Mouse (Mus musculus) c-Kit-positive CD71-positive TER-119-positive erythroid progenitor cells, embryonic 14.5 days (primary cell): ENCODE measurements around the gene Nthl1.
"Not testable (repeated sequence)": the region's sequence is repeated elsewhere in the genome, so short reads cannot be mapped to it uniquely, and the experiment has no call there.

ENCODE experiments used
- DNase-seq: peaks from one replicate; pipeline ENCODE4 v3.0.0-alpha.2; 2013; ENCODE audit warnings: low spot score

Gene Nthl1

DNA sequence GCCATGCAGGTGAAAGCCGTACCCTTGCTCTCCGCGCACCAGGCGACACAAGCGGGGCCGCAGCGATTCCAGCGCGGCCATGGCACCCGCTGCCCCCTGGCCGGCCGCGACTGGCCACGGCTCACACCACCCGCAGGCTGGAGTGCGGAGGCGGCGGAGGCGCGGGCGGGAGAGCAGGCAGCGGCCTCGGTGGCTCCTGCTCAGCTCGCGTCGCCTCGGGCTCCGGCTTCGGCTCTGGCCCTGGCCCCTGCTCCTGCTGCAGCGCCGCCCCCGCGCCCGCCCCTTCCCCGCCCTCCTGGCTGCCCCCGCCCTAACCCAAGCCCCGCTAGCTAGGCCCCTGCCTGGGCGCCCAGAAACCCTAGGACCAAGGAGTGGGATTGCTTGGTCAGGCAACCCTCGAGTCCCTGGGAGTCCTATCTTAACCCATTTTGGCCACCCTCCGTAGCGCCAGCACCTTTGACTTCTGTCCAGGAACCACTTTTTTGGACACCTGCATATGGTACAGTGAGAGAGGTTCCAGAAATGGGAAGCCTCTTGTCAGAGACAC lies 17.7 kb downstream of the Nthl1 start, which contains the start of gene Slc9a3r2:
Slc9a3r2 (minus strand) TSS at position 258 of the 547 bp plus-strand sequence.
- no peak for DNase-seq

DNA sequence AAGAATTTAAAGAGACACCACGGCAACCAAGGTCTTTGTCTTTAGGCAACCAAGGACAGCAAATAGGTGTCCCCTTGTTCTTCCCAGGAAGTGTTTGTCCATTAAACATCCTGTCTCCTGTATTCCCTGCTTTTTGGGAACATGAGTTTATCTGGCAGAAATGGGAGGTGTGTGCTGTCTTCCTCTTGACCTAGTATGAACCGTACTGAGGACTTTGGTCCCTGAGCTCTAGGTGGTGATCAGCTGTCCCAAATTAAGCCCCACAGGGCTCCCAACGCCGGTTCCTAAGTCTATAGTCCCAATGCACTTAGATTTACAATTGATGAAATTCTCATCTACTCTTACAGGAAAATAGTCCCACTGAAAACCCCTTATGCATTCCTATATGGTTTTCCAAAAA lies 18.3 kb downstream of the Nthl1 start:
- DNase-seq: no peak

GRCm38 (mm10) chr17:24651835-24652234 lies 19.4 kb downstream of the Nthl1 start:
- DNase-seq: no peak

- DNase-seq: no peak
Measured at GRCm38 (mm10) chr17:24653967-24654710, 21.7 kb downstream of the Nthl1 start.

GRCm38 (mm10) chr17:24654969-24655368 lies 22.5 kb downstream of the Nthl1 start:
- no peak for DNase-seq

GRCm38 (mm10) chr17:24658017-24658758 lies 25.7 kb downstream of the Nthl1 start, which contains the start of gene Npw:
Npw (minus strand) TSS chr17:24658457.
- no peak for DNase-seq

- DNase-seq: not testable (repeated sequence)
Measured at GRCm38 (mm10) chr17:24667011-24667410, 34.5 kb downstream of the Nthl1 start.

DNA sequence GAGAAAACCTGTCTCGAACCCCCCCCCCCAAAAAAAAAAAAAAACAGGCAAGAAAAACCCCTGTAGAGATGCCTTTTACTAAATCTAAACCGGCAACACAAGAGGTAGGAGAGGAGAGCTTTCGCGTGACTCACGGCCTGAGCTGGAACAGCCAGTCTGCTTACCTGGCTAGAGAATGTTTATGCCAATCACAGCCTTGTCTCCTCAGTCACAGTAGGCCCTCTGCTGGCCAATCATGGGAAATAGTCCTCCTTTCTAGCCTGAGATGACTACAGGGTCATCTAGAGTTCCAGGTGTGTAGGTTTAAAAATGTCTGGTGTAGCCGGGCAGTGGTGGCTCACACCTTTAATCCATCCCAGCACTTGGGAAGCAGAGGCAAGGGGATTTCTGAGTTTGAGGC lies 34.9 kb downstream of the Nthl1 start:
- DNase-seq: peak; percentile 59

- DNase-seq: not testable (repeated sequence)
Measured at GRCm38 (mm10) chr17:24669214-24669544, 36.7 kb downstream of the Nthl1 start.

GRCm38 (mm10) chr17:24669545-24670245 lies 37.2 kb downstream of the Nthl1 start, which contains the start of gene Zfp598:
Zfp598 (plus strand) TSS chr17:24669687.
- peak; percentile 89 for DNase-seq

DNA sequence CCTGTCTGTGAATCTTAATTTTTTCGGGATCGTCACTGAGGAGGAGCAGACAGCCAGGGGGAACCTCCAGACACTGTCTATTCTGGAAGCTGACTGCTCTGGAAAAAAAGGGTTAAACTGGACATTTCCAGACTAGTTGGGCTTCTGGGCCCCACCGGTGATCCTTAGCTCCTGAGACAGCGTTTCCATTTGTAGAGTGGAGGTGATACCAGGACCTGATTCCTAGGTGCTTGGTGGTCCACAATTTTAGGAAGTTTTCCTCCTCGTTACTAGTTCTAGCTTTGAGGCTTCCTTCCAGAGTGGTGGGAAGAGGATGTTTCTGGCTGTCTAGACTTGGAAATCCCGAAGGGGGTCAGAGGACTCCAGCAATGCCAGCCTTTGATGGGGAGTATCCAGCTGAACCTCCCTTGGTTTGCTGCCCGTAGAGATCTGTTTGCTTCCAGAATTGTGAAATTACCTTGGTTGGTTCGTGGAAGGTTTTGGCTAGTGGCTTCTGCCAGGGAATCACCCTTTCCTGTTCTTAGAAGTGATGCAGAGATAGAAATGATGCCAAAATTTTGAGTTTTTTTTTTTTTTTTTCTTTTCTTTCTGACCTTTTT lies 37.9 kb downstream of the Nthl1 start:
- no peak for DNase-seq

DNA sequence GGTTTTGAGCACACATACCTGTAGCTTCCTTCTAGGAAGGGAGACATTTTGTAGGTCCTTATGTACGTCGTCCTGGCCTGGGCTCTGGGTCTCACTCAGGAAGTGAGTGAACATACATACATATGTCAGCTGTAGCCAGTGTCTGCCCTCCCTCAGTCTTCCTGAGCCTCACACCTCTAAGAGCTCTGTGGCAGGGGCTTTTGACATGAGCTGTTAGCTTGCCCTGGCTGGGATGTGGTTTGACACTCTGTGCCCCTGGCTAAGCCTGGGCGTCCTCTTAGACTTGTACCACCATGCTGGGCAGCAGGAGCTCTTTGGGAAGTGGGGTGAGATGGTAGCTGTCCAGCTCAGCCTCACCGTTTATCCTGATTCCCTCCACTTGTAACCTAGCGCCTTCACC lies 38.9 kb downstream of the Nthl1 start:
- no peak for DNase-seq

GRCm38 (mm10) chr17:24672141-24672540 lies 39.7 kb downstream of the Nthl1 start:
- no peak for DNase-seq

GRCm38 (mm10) chr17:24674277-24674676 lies 41.8 kb downstream of the Nthl1 start:
- DNase-seq: no peak

- DNase-seq: peak; percentile 76
Measured at GRCm38 (mm10) chr17:24676187-24676586, 43.7 kb downstream of the Nthl1 start.

DNA sequence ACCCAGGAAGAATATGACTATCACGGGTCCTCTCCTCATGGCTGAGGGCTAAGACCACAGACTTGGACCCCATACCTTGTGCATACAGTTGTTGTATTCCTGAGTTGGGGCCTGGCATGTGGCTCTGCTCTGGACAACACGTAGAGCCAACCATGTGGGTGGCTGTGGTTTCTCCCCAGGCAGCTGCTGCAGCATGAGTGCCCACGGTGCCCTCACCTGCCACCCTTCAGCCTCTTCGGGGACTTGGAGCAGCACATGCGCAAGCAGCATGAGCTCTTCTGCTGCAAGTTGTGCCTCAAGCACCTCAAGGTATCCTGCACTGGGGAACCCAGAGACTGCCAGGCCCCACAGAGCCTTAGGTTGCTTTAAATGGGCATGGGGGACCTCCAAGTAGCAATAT lies 44.4 kb downstream of the Nthl1 start:
- DNase-seq: no peak

GRCm38 (mm10) chr17:24677500-24678080 lies 45.1 kb downstream of the Nthl1 start:
- no peak for DNase-seq

DNA sequence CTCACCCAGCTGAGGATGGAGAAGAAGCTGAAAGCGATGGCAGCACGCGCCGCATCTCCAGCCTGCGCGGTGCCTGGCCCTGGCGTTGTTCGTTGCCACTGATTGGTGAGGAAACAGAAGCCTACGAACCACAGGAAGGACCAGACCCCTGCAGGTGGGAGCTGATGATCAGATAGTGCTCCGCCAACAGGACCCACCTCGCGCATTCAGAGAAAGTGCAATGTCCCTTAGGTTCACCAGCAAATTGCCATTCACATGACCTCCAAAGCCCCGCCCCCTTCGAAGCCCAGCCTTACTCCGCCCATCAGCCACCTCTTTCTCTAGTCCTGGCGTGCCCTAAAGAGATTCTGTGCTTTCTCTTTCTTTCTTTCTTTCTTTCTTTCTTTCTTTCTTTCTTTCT lies 54.0 kb downstream of the Nthl1 start:
- DNase-seq: peak; percentile 45

- peak; percentile 52 for DNase-seq
Measured at GRCm38 (mm10) chr17:24687146-24687595, 54.7 kb downstream of the Nthl1 start.

DNA sequence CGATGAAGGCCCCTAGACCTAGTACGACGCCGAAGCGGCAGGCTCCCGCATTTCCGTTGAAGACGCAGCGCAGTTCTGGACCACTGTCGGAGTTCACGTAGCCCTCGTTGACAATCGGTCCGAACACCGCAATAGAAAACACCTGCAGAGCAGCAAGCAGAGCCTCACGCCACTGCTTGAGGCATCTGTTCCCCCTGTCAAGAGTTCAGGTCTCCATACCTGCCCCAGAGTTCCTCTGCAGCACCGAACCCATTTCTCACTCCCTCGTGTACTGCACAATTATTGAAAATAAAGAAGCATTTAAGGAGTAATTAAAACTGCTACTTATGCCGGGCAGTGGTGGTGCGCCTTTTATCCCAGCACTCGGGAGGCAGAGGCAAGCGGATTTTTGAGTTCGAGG lies 55.1 kb downstream of the Nthl1 start:
- DNase-seq: no peak
